Mouse (Mus musculus) kidney, adult 2 months (tissue): Measurements from ENCODE around the gene Crot.

Experiments used
- CTCF ChIP-seq: fragments of 200-500 bp; conservative IDR thresholded peaks from 2 replicates; pipeline ENCODE4 v1.5.1; 2011; ENCODE audit warnings: low read depth, mild to moderate bottlenecking, control low read depth, low read length, moderate library complexity, mixed read lengths; ENCODE audit not compliant: insufficient read depth, insufficient read length
- POLR2A ChIP-seq: fragments of 200-500 bp; IDR thresholded peaks from one replicate; pipeline ENCODE4 v1.6.1; 2011; ENCODE audit warnings: low read depth, low read length, control low read depth

GRCm38 (mm10) chr5:9010166-9010565 is 13.0 kb upstream of the Crot start:
- no peak for TF ChIP-seq POLR2A
- TF ChIP-seq CTCF = no peak
